Mouse (Mus musculus) gonadal fat pad, adult 2 months (tissue): ENCODE measurements at regions not wholly inside any gene's neighbourhood (a gene's known extent, or its start where the extent isn't known, plus 50 kb on each side); places are given as distances from the start of the nearest gene placed in this dataset.

ENCODE experiments used
- DNase-seq: peaks from one replicate; pipeline ENCODE4 v3.0.0-alpha.2; 2012; ENCODE audit warnings: low read depth

DNA sequence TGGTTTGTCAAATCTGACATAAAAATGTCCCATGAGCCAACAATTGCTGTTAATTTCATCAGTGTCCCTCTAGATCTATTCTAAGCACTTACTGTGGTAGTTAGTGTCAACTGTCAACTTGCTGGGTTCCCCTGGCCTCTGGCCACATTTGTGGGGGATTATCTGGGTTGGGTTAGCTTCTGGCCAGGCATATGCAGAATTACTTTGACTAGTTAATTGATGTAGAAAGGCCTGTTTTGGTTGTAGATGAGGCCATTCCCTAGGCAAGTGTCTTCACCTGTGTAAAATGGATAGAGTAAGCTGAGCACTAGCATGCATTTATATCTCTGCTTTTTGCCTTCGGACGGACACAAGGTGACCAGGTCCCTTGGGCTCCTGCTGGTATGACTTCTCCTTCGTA is 283.9 kb downstream of the 1810013L24Rik start:
- no peak for DNase-seq

DNA sequence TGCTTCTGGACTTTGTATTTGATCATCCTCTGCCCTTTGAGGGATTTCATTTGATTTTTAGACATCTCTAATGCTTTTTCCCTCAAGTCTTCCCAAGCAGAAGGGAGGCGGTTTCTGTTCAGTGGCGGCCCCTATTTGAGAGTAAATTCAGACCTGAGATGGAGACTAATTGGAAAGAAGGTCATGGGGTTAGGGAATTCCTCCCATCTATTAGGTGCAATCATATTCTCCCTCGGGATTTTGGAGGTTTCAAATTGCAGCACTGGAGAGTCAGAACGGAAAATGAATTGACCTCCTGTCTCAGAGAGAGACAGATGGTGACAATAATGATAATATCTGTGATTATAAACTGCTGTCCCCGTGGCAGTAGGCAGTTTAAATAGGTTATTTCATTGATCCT is 285.6 kb downstream of the 1810013L24Rik start:
- no peak for DNase-seq

DNA sequence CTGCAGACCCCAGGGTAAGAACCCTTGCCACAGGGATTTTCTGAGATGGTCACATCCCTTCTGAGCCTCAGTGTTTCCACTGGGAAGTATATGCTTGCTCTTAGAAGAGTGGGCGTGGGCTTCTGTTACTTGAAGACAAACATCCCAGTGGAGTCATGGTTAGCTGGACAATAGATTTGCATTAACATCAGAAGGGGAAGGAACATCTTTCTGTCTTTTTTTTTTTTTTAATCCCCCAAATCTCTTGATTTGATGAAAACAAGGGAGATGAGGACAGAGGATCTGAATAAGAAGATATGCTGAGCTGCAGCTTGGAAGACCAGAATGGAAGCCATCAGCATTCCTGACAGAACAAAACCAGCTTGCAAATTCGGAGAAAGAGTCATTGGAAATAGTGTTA is 291.7 kb downstream of the 1810013L24Rik start:
- no peak for DNase-seq

DNA sequence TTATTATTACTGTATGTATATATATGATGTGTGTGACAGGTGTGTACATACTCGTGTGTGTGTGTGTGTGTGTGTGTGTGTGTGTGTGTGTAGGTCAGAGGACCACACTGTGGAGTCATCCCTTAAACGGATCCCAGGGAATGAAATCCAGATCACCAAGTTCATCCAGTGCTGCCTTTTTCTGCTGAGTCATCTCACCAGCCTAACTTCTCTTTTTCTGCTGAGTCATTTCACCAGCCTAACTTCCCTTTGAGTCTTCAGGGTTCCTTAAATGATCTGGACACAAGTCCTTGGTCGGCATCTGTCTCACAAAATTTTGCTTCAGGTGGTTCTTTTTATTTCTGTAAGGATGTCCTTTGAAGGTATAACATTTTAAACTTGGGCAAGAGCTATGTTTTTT is 302.2 kb downstream of the 1810013L24Rik start:
- DNase-seq = no peak

DNA sequence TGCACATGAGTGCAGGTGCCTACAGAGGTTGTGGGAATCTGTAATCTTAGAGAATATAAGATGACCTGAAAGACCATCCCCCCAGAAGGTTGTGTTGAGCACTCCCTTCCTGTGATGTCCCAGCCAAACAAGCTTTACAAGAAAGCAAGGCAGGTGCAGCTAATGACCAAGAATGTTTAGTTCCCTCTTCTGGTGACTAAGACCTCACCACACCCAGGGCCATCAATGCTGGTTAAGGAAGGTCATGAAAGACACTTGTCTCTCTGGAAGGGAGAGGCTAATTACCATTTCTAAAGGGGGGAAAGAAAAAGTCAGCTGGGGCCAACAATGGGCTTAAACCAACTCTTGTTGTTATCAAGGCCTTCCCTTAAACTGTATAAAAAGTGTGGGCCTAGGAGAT is 302.9 kb downstream of the 1810013L24Rik start:
- no peak for DNase-seq

DNA sequence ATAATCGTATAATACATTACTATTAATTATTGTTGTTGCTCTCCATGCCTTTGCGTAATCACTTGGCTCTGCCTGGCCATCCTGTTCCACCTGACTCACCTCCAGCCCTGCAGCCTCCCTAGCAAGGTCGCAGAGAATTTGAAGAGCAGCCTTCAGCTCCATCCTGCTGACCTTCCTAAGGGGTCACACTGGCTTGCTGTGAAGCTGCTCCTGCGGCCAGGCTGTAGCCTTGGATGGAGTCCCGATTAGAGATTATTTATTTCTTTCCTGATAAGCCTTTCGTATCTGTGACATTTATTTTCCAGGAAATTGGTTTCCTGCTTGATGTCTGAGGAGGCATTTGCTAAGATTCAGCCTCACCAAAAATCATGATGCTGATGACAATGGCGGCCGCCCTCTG is 305.5 kb downstream of the 1810013L24Rik start:
- DNase-seq = no peak

DNA sequence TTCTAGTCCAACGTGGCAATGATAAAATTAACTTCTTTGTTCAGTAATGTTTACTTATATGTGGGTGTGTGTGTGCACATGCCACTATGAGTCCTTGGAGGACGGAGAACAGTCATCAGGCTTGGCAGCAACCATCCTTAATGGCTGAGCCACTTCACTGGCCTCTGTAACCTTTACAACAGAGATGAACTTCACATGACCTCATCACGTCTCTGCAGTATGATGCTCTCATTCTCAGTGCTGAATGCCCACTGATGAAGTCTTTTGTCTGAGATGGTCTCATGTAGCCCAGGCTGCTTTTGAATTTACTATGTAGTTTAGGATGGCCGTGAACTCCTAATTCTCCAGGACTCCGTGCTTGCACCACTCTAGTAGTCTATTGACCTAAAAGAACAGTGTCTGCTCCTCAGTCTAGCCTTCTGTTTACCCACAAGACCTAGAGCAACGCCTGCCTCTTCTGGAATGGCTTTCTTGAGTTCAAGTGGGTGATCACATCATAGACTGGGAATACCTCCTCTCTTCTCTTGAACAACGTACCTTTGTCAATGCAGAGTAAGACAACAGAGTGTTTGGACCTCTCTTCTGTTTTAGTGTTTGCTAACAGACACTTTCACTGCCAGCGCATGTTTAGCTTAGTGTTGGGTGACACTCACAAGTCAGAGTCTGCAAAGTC is 308.8 kb downstream of the 1810013L24Rik start:
- DNase-seq = no peak

DNA sequence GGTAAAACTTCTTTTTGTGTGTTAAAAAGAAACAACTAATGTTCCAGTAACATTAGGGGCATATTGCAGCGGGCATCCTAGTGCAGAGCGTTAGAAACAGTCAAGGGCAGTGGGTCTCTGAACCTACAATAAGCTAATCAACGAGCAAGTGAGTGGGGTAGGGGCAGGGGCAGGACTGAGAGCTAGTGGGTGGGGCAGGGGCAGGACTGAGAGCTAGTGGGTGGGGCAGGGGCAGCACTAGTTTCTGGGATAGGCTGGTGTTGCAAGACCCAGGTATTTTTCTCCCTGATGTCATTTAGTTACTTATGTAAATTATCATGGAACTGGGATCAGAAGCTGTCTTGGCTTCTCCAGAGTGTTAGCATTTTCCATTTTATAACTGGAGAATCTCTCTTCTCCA is 309.5 kb downstream of the 1810013L24Rik start:
- DNase-seq = no peak

DNA sequence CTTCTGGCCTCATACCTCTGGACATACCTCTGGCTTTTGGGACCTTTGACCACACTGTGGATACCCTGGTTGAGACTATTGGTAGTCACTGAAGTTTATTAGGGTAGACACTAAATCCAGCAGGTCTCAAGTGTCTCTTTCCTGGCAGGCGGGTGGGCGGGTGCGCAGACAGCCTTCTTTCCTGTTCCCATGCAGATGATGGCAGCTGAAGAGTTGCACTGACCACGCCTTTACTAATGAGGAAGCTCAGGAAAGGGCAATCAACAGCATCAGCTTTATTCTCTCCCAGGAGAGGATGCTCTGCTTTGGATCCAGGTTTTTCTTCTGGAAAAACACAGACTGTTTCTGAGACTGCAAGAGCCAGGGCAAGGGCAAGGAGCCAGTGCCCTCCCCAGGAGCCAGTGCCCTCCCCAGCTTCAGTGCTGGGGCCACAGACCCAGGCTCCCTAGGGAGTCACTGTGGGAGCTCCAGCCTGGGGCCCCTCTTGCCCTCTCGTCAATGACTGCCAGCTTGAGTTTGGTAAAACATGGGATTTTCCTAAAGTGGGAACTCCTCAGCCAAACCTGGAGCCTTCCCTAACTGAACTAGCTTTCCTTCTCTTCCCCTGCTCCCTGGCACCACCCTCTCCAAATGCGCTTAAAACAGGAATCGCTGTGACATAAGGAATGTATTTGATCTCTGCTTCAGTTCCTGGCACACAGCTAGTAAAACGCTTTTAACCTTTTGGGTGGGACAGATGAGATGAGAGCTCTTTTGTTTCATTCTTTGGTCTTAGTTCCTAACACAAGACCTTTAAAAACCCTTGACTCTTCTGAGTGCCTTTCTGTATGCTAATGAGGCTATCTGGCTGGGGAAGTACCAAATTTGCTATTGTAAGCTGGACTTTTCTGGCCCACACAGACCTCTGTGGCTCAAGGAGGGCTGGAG is 319.6 kb downstream of the 1810013L24Rik start:
- no peak for DNase-seq

DNA sequence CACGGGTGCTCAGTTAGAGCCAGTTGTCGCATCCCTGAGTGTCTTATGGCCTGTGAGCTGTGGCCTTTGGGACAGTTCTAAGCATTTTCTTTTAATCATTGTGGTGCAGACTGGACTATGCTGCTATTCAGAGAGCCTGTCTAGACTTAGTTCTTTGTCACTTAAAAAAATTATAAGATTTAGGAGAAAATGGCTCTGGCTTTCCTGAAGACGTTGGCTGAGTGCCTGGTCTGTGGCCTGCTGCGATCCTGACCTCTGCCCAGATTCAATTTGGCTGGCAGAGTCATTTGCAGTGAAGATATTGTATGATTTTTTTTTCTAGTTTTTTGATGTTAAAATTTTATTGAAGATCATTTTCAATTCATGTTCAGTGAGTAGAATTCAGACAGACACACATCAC is 322.0 kb downstream of the 1810013L24Rik start:
- DNase-seq = no peak

DNA sequence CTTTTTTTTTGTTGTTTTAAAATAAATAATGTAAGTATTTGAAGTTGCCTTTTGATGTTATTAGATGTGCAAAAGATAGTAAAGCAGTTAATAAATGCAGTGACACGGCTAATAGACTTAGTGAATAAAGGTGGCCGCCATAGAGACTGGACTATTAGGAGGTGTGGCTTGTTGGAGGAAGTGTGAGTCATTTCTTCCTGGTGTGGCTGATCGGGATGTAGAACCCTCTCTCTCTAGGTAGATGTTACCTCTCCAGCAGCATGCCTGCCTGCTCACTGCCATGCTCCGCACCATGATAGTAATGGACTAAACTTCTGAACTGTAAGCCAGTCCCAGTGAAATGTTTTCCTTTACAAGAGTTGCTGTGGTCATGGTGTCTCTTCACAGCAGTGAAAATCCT is 323.6 kb downstream of the 1810013L24Rik start:
- DNase-seq = no peak

DNA sequence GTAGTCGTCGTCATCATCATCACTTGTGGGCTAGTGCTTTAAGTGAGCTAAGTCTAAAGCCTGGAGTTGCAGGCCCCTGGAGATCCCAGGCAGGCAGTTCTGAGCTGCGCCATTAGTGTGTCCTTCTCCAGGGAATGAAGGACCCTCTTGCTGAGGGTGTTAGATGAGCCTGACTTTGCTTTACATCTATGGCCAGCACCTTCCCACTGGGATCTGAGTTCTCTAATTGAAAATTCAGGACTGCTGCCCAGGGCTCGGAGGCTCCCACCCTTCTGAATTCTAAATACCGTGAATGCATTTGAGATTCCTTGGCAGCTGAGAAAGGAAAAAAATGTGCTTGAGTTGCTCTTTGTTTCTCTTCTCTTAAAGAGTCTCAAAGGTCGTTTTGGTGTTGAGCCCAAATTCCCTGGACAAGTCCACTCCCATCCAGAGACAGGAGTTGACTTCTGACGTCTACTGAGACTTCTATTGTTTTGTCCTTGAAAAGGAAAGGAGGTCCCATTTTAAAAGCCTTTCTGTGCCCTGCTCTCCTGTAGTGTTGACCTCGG is 335.9 kb downstream of the 1810013L24Rik start:
- DNase-seq = no peak

DNA sequence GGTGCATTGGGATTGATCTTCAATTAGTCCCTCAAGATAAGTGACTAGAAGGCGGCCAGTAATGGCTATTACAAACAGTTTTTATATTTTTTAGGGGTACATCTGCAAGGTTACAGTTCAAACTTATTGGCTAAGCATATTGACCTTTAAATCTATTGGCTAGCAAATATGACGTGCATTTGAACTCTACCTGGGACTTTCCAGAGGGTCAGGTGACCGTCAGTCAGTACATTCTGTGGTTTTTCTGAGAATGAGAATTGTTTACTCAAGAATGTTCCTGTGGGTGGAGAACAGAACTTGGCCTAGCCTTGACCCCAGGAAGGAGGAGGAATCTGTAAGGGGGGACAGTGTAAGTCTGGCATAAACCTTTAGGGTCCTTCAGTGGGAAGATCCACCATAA is 346.5 kb downstream of the 1810013L24Rik start:
- DNase-seq = no peak

DNA sequence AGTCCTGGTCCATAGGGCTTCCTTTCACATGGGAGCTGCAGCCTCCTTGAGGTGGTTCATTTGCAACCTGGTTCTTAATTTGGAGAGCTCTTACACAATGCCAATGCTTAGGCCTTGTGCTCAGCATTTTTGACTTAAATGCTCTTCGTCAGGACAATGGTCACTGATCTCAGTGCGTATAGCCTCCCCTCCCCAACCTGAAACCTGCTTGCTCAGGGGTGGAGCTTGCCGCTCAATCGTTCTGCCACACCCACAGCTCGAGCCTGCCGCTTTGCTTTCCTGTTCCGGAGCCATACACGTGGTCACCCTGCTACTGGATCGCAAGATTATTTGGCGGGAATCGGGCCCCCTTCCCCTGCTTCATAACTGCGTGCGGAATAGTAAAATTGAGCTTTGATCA is 365.9 kb downstream of the 1810013L24Rik start:
- no peak for DNase-seq

DNA sequence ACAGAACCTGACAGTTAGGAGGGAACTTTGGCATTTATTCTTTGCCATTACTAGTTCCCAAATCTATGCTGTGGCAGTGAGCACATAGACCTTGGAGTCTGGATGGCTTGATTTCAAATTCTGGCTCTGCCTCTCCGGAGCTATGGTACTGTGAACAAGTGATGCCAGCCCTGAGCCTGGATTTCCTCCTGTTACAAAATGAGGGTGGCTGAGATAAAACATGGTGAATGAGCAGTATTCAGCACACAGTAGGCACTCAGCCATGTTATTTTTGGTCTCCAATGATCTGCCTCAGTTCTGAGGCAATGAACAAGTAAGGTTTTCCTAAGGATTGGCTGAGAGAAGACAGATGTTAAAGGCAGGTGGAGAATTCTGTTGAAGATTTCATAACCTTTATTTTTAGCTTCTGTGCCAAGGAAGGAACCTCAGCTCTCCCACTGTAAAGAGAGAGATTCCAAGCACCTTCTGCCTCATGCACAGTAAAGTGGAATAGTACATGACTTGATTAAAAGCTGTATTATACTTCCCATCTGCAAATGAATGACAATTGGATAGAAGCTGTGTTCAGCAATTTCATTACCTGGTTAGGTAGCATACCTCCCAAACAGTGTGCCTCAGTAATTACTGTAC is 369.1 kb downstream of the 1810013L24Rik start:
- DNase-seq = no peak

DNA sequence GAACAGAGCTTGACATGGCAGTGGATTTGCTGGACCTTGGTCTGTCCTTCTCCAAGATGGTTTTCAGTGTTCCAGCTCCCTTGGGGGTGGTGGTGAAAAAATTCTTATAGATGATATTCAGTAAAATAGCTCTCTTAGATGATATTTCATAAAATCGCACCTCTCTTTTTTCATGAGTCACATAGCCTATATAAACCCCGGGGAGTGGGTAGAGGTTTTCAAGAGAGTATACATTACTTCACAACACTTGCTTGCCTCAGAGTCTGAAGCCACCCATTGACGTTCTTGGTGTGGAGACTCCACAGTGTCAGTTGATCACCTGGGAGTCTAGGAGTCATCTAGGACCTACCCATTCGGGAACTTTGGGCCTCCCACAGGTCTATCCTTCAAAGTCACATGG is 378.7 kb downstream of the 1810013L24Rik start:
- no peak for DNase-seq

DNA sequence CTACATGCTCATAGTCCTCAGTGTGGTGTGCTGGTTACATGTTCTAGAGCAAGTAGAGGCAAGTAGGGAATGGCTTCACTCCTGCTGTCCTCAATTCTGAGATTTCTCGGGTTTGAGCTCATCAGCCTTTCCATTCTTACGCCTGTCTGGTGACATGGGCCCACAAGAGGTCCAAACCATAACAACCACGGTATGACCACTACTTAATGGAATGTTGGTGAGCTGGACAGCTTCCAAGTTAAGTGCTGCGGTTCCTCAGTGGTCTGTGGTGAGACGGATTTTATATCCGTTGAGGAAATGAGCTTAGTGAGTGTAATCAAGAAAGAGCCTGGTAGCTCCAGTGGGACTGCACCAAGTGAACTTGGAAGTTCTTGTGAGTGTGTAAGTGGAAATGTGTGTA is 381.6 kb downstream of the 1810013L24Rik start:
- DNase-seq = no peak

DNA sequence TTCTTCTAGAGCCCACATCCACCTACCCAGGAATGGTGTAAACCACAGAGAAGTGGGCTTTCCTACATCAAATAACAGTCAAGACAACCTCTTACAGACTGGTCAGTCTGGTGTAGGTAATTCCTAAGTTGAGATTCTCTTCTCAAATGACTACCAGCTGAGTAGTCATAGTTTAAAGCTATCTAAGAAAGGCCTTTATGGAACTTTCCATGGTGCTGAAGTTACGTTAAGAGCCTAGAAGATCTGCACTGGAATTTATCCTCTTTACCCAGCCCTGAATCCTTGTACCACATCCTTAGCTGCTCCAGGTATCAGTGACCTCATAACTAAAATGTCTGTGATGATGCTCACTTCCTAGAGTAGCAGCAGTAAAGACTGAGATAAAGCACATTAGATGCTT is 385.2 kb downstream of the 1810013L24Rik start:
- no peak for DNase-seq

DNA sequence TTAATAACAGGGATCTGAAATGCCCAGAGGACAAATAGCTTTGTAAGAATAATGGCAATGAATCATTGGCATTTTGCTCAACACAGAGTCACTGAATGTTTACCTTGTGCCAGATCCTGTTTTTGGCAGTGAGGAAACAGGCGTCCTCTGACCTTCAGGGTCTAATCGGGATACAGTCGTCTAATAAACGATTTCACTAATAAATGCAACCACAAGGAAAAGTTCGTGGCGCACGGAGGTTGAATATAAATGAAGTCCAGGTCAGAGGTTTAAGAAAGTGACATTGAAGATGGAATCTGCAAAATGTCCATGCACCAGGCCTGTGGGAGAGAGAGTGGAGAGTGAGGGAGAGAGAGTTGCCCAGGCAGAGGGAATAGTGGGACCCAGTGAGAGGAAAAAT is 387.5 kb downstream of the 1810013L24Rik start:
- no peak for DNase-seq

DNA sequence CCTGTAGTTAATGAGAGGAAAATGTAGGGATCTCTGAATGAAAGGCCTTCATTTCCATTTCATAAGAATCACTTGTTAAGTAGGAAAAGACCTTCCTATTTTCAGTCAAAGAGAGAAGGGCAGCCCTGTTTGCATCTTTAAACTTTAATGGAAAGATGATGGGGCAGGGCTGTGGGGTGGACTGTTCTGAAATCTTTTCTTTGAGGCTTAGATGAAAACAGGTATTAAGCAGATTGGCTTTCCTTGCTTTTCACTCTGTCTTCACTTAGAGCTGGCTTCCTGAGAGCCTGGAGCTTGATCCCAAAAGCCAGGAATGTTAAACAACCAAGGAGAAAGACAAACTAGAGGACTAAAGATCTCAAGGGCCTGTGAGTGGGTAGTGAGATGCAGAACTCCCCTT is 400.3 kb downstream of the 1810013L24Rik start:
- no peak for DNase-seq

DNA sequence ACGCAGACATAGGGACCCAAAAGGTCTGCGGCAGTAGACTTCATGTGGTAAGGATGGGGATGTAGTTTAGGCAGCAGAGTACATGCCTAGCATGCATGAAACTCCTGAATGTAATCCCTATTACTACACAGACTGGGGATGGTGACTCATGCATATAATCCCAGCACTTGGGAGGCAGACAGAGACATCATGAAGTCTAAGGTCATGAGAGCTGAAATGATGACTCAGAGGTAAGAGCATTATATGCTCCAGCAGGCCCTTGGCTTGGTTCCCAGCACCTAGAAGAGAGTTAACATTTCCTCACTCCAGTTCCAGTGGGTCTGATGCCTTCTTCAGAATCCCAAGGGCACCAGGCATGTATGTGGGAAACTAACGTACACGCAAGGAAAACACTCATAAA is 412.2 kb downstream of the 1810013L24Rik start:
- DNase-seq = no peak

DNA sequence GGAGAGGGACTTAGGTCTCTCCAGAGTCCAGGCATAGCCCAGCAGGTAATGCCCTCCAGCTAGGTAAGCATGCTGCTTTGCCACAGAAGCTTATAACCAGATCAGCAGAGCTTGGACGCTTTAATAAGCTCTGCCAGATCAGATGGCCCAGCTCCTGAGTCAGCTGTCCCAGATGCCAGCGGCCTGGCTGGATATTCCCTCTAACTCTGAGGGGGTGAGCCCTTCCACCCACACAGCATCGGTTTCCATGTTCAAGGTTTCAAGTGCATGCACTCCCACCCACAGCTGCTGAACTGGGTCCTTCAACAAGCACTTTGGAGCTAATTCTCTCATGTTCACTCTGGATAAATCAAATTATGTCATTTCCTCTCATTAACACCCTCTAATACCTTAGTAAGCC is 417.3 kb downstream of the 1810013L24Rik start:
- no peak for DNase-seq

DNA sequence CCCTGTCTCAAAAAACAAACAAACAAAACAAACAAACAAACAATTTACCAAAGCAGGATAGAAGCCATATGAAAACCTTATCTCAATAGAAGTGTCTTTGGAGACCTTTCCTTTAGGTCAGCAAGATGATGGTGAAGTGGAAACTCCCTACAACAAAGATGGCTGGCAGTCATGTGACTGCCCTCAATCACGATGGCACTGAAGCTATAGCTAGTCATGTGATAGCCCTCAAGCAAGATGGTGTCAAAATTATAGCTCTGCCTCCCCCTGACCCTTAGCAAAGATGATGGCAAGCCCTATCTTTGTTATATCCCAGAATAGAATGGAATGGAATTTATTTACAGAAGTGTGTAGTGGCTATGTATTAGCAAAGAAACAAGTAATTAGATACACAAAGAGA is 423.2 kb downstream of the 1810013L24Rik start:
- no peak for DNase-seq
